Mouse (Mus musculus) retina, adult 2 months (tissue): ENCODE results near the gene Traf7.

Source experiments
- DNase-seq: peaks from one replicate; pipeline ENCODE4 v3.0.0-alpha.2; 2012; ENCODE audit warnings: low read depth, low spot score

The Traf7 gene

GRCm38 (mm10) chr17:24477053-24477984 is 50.4 kb downstream of the Traf7 start:
- DNase-seq: no peak

GRCm38 (mm10) chr17:24476022-24476776 is 51.5 kb downstream of the Traf7 start:
- DNase-seq: no peak

- no peak for DNase-seq
Observed at GRCm38 (mm10) chr17:24475586-24475985, 52.2 kb downstream of the Traf7 start.

- DNase-seq: no peak
Observed at GRCm38 (mm10) chr17:24474557-24474956, 53.2 kb downstream of the Traf7 start.

- DNase-seq: no peak
Observed at GRCm38 (mm10) chr17:24473612-24474275, 54.0 kb downstream of the Traf7 start, which contains the start of gene Bricd5. Gene Bricd5 (plus strand): TSS chr17:24473884.

GRCm38 (mm10) chr17:24472512-24472911 is 55.2 kb downstream of the Traf7 start:
- no peak for DNase-seq

GRCm38 (mm10) chr17:24470701-24471527 is 56.8 kb downstream of the Traf7 start:
- no peak for DNase-seq

GRCm38 (mm10) chr17:24469910-24470602 is 57.7 kb downstream of the Traf7 start, which contains the start of the genes E4f1 and Pgp:
Gene E4f1 (minus strand): TSS chr17:24470313.
Gene Pgp (plus strand): TSS chr17:24470392.
- DNase-seq: peak; percentile 94

- no peak for DNase-seq
Observed at GRCm38 (mm10) chr17:24469336-24469909, 58.3 kb downstream of the Traf7 start.

GRCm38 (mm10) chr17:24468636-24469246 is 59.0 kb downstream of the Traf7 start:
- no peak for DNase-seq

- no peak for DNase-seq
Observed at GRCm38 (mm10) chr17:24463374-24464133, 64.2 kb downstream of the Traf7 start.

GRCm38 (mm10) chr17:24462932-24463331 is 64.8 kb downstream of the Traf7 start:
- no peak for DNase-seq

- no peak for DNase-seq
Observed at GRCm38 (mm10) chr17:24461580-24461979, 66.2 kb downstream of the Traf7 start.
